Mouse (Mus musculus): ENCODE results near the gene Lrrc59. TPM values are rescaled to one million over a fixed set of nuclear protein-coding genes. Genes with fewer than 3 reads are reported as not detected.

Gene Lrrc59
- polyA plus RNA-seq, 1 experiment from 2014 or later, result 222 TPM

- Histone ChIP-seq H3K9ac (replicated peaks) (no peak overlapping the region), H3K36me3 (no peaks in the 10 kb centered on the region), H3K9me3 (no peaks in the 10 kb centered on the region), H3K27ac (replicated peaks) (no peak overlapping the region), H3K4me1 (peaks cover 4% of the 10 kb centered on the region; the same call in 1 of the 2 replicates), H3K4me3 (no peak overlapping the region), H3K4me2 (replicated peaks) (no peak overlapping the region), H3K27me3 (0 out of 2 replicates have a peak, but pooled peaks cover 11% of the 10 kb centered on the region)
- 67% methylated on average over 4 of the region's 4 CpGs for WGBS
- ATAC-seq (ENCODE audit: low FRiP score, low read depth), result no peak
Measured at GRCm38 (mm10) chr11:94610744-94611740, 18.5 kb upstream of the Lrrc59 start.

- no peak overlapping the region for H3K27ac ChIP-seq (replicated peaks)
- no peaks in the 10 kb centered on the region for H3K9me3 ChIP-seq
- H3K4me2 ChIP-seq (replicated peaks), result no peak overlapping the region
- ATAC-seq (ENCODE audit: low FRiP score, low read depth), result no peak
- no peaks in the 10 kb centered on the region for H3K36me3 ChIP-seq
- H3K4me1 ChIP-seq, result peaks cover 4% of the 10 kb centered on the region; the same call in 1 of the 2 replicates
- 75% methylated on average over 4 of the region's 4 CpGs for WGBS
- H3K27me3 ChIP-seq, result peaks cover 21% of the 10 kb centered on the region
- H3K4me3 ChIP-seq, result no peak overlapping the region
- no peak overlapping the region for H3K9ac ChIP-seq (replicated peaks)
Measured at GRCm38 (mm10) chr11:94614603-94615002, 15.0 kb upstream of the Lrrc59 start.

DNA sequence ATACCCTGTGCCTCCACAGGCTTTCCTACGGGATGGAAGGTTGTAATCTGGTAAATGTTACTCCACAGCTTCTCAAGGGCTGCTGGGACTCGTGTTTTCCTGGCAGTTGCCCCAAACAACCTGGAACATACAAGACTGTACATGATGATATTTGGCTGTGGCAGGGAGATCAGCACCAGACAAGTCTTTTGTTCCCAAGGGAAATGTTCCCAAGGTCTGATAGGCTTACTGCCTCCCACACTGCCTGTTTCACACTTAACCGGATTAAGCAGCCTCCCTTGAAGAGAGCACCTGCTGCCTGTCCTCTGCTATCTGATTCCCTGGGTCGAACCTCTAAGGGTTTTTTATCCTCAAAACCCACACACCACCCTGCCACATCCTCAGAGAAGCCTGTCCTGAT, 14.1 kb upstream of the Lrrc59 start:
- H3K9me3 ChIP-seq, result no peaks in the 10 kb centered on the region
- H3K4me2 ChIP-seq (replicated peaks), result no peak overlapping the region
- H3K36me3 ChIP-seq, result no peaks in the 10 kb centered on the region
- H3K27ac ChIP-seq (replicated peaks), result no peak overlapping the region
- ATAC-seq (ENCODE audit: low FRiP score, low read depth), result peak; percentile 52; the same call in 1 of the 2 replicates
- H3K27me3 ChIP-seq, result peaks cover 21% of the 10 kb centered on the region
- no peak overlapping the region for H3K4me3 ChIP-seq
- no peak overlapping the region for H3K9ac ChIP-seq (replicated peaks)
- 19% methylated on average over 4 of the region's 4 CpGs for WGBS
- peaks cover 4% of the 10 kb centered on the region; the same call in 1 of the 2 replicates for H3K4me1 ChIP-seq

DNA sequence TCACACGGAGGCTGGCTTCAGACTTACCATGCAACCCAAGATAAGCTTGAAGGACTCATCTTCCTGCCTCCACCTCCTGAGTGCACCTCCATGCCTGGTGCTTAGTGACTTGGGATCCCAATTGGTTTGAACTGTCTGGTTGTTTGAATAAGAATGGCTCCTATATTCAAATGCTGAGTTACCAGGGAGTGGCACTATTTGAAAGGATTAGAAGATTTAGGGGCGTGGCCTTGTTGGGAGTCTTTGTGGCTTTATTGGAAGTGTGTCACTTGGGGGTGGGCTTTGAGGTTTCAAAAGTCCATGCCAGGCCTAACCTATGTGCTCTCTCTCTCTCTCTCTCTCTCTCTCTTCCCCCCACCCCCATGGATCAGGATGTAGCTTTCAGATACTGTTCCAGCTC, 11.9 kb upstream of the Lrrc59 start:
- Histone ChIP-seq H3K36me3 (no peaks in the 10 kb centered on the region), H3K4me1 (peaks cover 4% of the 10 kb centered on the region; the same call in 1 of the 2 replicates), H3K9me3 (no peaks in the 10 kb centered on the region), H3K4me2 (replicated peaks) (no peak overlapping the region), H3K27ac (replicated peaks) (no peak overlapping the region), H3K9ac (replicated peaks) (no peak overlapping the region), H3K27me3 (peaks cover 21% of the 10 kb centered on the region), H3K4me3 (no peak overlapping the region)
- ATAC-seq (ENCODE audit: low FRiP score, low read depth), result no peak
- 94% methylated on average over 2 of the region's 2 CpGs for WGBS

GRCm38 (mm10) chr11:94620766-94621457, 8.7 kb upstream of the Lrrc59 start:
- WGBS, result 59% methylated on average over 6 of the region's 6 CpGs
- Histone ChIP-seq H3K27ac (replicated peaks) (no peak overlapping the region), H3K4me1 (no peaks in the 10 kb centered on the region), H3K4me3 (no peak overlapping the region), H3K4me2 (replicated peaks) (no peak overlapping the region), H3K9ac (replicated peaks) (no peak overlapping the region), H3K9me3 (no peaks in the 10 kb centered on the region), H3K36me3 (no peaks in the 10 kb centered on the region), H3K27me3 (peaks cover 11% of the 10 kb centered on the region)
- no peak for ATAC-seq (ENCODE audit: low FRiP score, low read depth)

DNA sequence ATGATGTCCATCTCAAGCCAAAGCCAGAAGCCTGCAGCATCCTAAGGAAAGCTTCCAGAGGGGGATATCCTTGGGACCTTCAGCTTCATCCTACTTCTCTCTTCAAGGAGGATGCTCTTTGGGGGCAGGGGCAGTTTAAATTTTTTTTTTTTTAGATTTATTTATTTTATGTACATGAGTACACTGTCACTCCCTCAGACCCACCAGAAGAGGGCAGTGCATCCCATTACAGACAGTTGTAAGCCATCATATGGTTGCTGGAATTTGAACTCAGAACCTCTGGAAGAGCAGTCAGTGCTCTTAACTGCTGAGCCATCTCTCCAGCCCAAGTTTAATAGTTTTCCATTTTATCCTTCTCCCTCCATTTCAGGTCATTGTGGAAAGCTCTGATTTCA, 8.1 kb upstream of the Lrrc59 start:
- Histone ChIP-seq H3K27me3 (peaks cover 7% of the 10 kb centered on the region), H3K36me3 (no peaks in the 10 kb centered on the region), H3K4me1 (no peaks in the 10 kb centered on the region), H3K9me3 (no peaks in the 10 kb centered on the region), H3K27ac (replicated peaks) (no peak overlapping the region), H3K9ac (replicated peaks) (no peak overlapping the region), H3K4me3 (no peak overlapping the region), H3K4me2 (replicated peaks) (no peak overlapping the region)
- no peak for ATAC-seq (ENCODE audit: low FRiP score, low read depth)

- 83% methylated on average over 2 of the region's 2 CpGs for WGBS
Measured at GRCm38 (mm10) chr11:94622162-94622561, 7.4 kb upstream of the Lrrc59 start.

GRCm38 (mm10) chr11:94629884-94630198, 274 bp downstream of the Lrrc59 start:
- Histone ChIP-seq H3K9ac (replicated peaks) (peak overlapping the region; percentile 91), H3K9me3 (no peaks in the 10 kb centered on the region), H3K4me1 (peaks cover 8% of the 10 kb centered on the region), H3K4me3 (peak overlapping the region; percentile 79), H3K27ac (replicated peaks) (peak overlapping the region; percentile 25), H3K27me3 (no peaks in the 10 kb centered on the region), H3K36me3 (peaks cover 29% of the 10 kb centered on the region), H3K4me2 (replicated peaks) (peak overlapping the region; percentile 87)
- ATAC-seq (ENCODE audit: low FRiP score, low read depth), result peak; percentile 83
- under 1% methylated on average over 23 of the region's 28 CpGs for WGBS

More at GRCm38 (mm10) chr11:94622162-94622561, 7.4 kb upstream of the Lrrc59 start:
- no peaks in the 10 kb centered on the region for H3K4me1 ChIP-seq
- no peak for ATAC-seq (ENCODE audit: low FRiP score, low read depth)
- H3K4me3 ChIP-seq, result no peak overlapping the region
- no peak overlapping the region for H3K4me2 ChIP-seq (replicated peaks)
- H3K27me3 ChIP-seq, result peaks cover under 1% of the 10 kb centered on the region; the same call in 1 of the 2 replicates
- H3K9ac ChIP-seq (replicated peaks), result no peak overlapping the region
- no peak overlapping the region for H3K27ac ChIP-seq (replicated peaks)
- H3K9me3 ChIP-seq, result no peaks in the 10 kb centered on the region
- no peaks in the 10 kb centered on the region for H3K36me3 ChIP-seq

- peak overlapping the region; percentile 25; the same call in 1 of the 2 replicates for H3K27ac ChIP-seq (replicated peaks)
- ATAC-seq (ENCODE audit: low FRiP score, low read depth), result no peak
- peak overlapping the region; percentile 91 for H3K9ac ChIP-seq (replicated peaks)
- H3K9me3 ChIP-seq, result no peaks in the 10 kb centered on the region
- H3K36me3 ChIP-seq, result peaks cover 35% of the 10 kb centered on the region
- peak overlapping the region; percentile 87 for H3K4me2 ChIP-seq (replicated peaks)
- H3K27me3 ChIP-seq, result no peaks in the 10 kb centered on the region
- H3K4me3 ChIP-seq, result peak overlapping the region; percentile 79
- peaks cover 8% of the 10 kb centered on the region for H3K4me1 ChIP-seq
- WGBS, result 15% methylated on average over 26 of the region's 26 CpGs
Measured at GRCm38 (mm10) chr11:94630199-94631011, 838 bp downstream of the Lrrc59 start.

GRCm38 (mm10) chr11:94631969-94632368, 2.4 kb downstream of the Lrrc59 start:
- Histone ChIP-seq H3K4me2 (replicated peaks) (no peak overlapping the region), H3K9me3 (no peaks in the 10 kb centered on the region), H3K36me3 (peaks cover 50% of the 10 kb centered on the region), H3K9ac (replicated peaks) (no peak overlapping the region), H3K27me3 (no peaks in the 10 kb centered on the region), H3K4me1 (peaks cover 8% of the 10 kb centered on the region), H3K4me3 (no peak overlapping the region), H3K27ac (replicated peaks) (no peak overlapping the region)
- 96% methylated on average over 5 of the region's 5 CpGs for WGBS
- ATAC-seq (ENCODE audit: low FRiP score, low read depth), result no peak

DNA sequence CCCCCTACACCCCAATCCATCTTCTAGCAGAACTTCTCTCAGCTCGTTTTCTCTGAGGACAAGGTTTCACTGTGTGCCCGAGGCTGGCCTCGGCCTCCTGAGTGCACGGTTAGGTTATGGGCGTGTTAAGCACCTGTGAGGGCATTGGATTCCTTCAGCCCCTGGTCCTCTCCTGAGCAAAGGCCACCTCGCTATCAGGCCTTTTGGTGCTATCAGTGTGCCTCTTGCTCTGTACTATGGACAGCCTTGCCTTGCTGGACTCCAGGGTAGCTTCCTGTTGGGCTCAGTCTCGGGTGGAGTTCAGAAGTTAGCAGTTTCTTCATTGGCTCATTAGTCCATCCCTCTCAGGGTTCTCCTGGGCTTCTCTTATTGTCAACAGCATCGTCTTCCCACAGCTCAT, 3.4 kb downstream of the Lrrc59 start:
- peaks cover 61% of the 10 kb centered on the region for H3K36me3 ChIP-seq
- H3K9ac ChIP-seq (replicated peaks), result no peak overlapping the region
- 90% methylated on average over 8 of the region's 8 CpGs for WGBS
- H3K4me1 ChIP-seq, result peaks cover 8% of the 10 kb centered on the region
- H3K27ac ChIP-seq (replicated peaks), result no peak overlapping the region
- H3K4me3 ChIP-seq, result no peak overlapping the region
- H3K9me3 ChIP-seq, result no peaks in the 10 kb centered on the region
- H3K4me2 ChIP-seq (replicated peaks), result no peak overlapping the region
- no peaks in the 10 kb centered on the region for H3K27me3 ChIP-seq
- ATAC-seq (ENCODE audit: low FRiP score, low read depth), result no peak
